Mouse (Mus musculus): ENCODE measurements around the gene Ffar4. TPM values are rescaled to one million over a fixed set of nuclear protein-coding genes. Genes with fewer than 3 reads are reported as not detected.
A peak's percentile ranks its signal among the peaks of the same experiment; 100 is the strongest.

The Ffar4 gene
- polyA plus RNA-seq, 1 experiment from 2014 or later: 7.0 TPM

DNA sequence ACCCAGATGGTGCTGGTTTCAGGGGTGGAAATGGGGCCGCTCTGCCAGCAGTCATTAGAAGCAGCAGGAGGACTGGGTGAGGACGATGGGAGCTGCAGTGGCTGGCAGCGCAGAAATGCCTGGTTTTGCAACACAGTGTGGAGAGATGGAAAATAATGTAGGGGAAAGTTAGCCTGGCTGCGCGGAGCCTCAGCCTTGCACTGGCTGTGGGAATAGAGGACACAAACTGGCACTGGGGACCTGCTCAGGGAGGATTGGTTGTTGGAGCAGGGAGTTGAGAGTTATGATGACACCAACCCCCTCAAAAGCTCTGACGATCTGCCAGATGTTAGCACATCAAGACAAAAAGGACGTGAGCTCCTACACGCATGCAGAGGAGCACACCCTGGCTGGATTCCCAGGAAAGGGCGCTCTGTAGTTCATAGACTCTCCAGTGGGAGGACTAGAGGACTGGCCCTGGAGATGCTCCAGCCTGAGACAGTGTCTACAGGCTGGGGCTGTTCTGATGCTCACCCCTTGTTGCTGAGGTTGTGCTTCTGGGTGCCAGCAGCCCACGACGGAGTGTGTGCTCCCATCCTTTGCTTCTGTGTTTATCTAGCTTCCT is 9.8 kb upstream of the Ffar4 start:
- H3K4me1 ChIP-seq (replicated peaks; ENCODE audit: control insufficient read depth, insufficient read depth, low read length): no peaks in the 10 kb centered on the region
- ATAC-seq (replicated peaks; ENCODE audit: low FRiP score, low TSS enrichment, low read depth) (peak; percentile 73), DNase-seq (ENCODE audit: low spot score) (peak; percentile 75)
- no peak overlapping the region for H3K27ac ChIP-seq (ENCODE audit: low read depth)
- WGBS: 56% methylated on average over 11 of the region's 11 CpGs
- no peak overlapping the region for H3K9ac ChIP-seq (ENCODE audit: low read length)
- H3K36me3 ChIP-seq (ENCODE audit: control insufficient read depth, insufficient read depth, low read length): no peaks in the 10 kb centered on the region
- H3K9me3 ChIP-seq (ENCODE audit: control insufficient read depth, low read length): no peaks in the 10 kb centered on the region
- H3K4me2 ChIP-seq (ENCODE audit: low read length): no peak overlapping the region
- no peaks in the 10 kb centered on the region for H3K27me3 ChIP-seq (replicated peaks; ENCODE audit: control insufficient read depth, insufficient read depth, low read length)
- H3K4me3 ChIP-seq (ENCODE audit: low read depth, low read length): no peak overlapping the region

DNA sequence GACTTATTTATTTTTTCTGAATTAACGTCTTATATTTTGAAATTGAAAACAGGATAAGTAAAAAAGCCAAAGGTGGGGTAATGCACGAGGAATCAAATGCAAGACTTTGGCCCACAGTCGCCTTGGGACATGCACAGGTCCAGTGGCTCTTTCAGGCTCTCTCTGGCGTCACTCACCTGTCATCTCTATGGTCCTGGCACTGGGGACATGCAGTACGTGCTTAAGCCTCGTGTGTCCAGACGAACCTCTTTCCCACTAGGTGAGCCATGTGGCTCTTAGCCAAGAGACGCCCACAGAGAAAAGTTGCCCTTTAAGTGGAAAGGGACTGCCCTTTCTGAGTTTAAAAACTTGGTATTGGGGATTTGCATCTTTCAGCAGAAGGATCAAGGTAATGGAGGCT is 7.5 kb upstream of the Ffar4 start:
- Histone ChIP-seq H3K36me3 (ENCODE audit: control insufficient read depth, insufficient read depth, low read length) (no peaks in the 10 kb centered on the region), H3K9me3 (ENCODE audit: control insufficient read depth, low read length) (no peaks in the 10 kb centered on the region), H3K4me3 (ENCODE audit: low read depth, low read length) (no peak overlapping the region), H3K4me1 (replicated peaks; ENCODE audit: control insufficient read depth, insufficient read depth, low read length) (no peaks in the 10 kb centered on the region), H3K27me3 (replicated peaks; ENCODE audit: control insufficient read depth, insufficient read depth, low read length) (no peaks in the 10 kb centered on the region; the same call in 1 of the 2 replicates), H3K4me2 (ENCODE audit: low read length) (no peak overlapping the region), H3K9ac (ENCODE audit: low read length) (no peak overlapping the region), H3K27ac (ENCODE audit: low read depth) (no peak overlapping the region)
- WGBS: 82% methylated on average over 8 of the region's 8 CpGs
- no peak for DNase-seq (ENCODE audit: low spot score)
- ATAC-seq (replicated peaks; ENCODE audit: low FRiP score, low TSS enrichment, low read depth): no peak

- H3K4me1 ChIP-seq (replicated peaks; ENCODE audit: control insufficient read depth, insufficient read depth, low read length): no peaks in the 10 kb centered on the region
- DNase-seq (ENCODE audit: low spot score): peak; percentile 61
- H3K36me3 ChIP-seq (ENCODE audit: control insufficient read depth, insufficient read depth, low read length): no peaks in the 10 kb centered on the region
- peak; percentile 84 for ATAC-seq (replicated peaks; ENCODE audit: low FRiP score, low TSS enrichment, low read depth)
- H3K4me3 ChIP-seq (ENCODE audit: low read depth, low read length): no peak overlapping the region
- H3K27ac ChIP-seq (ENCODE audit: low read depth): 0 out of 2 replicates have a peak overlapping the region, but pooled peaks have one; percentile 36
- WGBS: 36% methylated on average over 4 of the region's 4 CpGs
- no peak overlapping the region for H3K9ac ChIP-seq (ENCODE audit: low read length)
- H3K27me3 ChIP-seq (replicated peaks; ENCODE audit: control insufficient read depth, insufficient read depth, low read length): peaks cover 13% of the 10 kb centered on the region
- no peak overlapping the region for H3K4me2 ChIP-seq (ENCODE audit: low read length)
- H3K9me3 ChIP-seq (ENCODE audit: control insufficient read depth, low read length): no peaks in the 10 kb centered on the region
Observed at GRCm38 (mm10) chr19:38091512-38091985, 5.3 kb upstream of the Ffar4 start.

GRCm38 (mm10) chr19:38096231-38096630 is 640 bp upstream of the Ffar4 start:
- no peak overlapping the region for H3K27ac ChIP-seq (ENCODE audit: low read depth)
- H3K36me3 ChIP-seq (ENCODE audit: control insufficient read depth, insufficient read depth, low read length): no peaks in the 10 kb centered on the region
- 0 out of 2 replicates have a peak, but pooled peaks cover 4% of the 10 kb centered on the region for H3K4me1 ChIP-seq (replicated peaks; ENCODE audit: control insufficient read depth, insufficient read depth, low read length)
- H3K27me3 ChIP-seq (replicated peaks; ENCODE audit: control insufficient read depth, insufficient read depth, low read length): peaks cover 41% of the 10 kb centered on the region
- H3K9ac ChIP-seq (ENCODE audit: low read length): no peak overlapping the region
- no peak overlapping the region for H3K4me3 ChIP-seq (ENCODE audit: low read depth, low read length)
- peak overlapping the region; percentile 47; the same call in 1 of the 2 replicates for H3K4me2 ChIP-seq (ENCODE audit: low read length)
- no peak for DNase-seq (ENCODE audit: low spot score)
- no peaks in the 10 kb centered on the region for H3K9me3 ChIP-seq (ENCODE audit: control insufficient read depth, low read length)
- 21% methylated on average over 4 of the region's 4 CpGs for WGBS
- no peak for ATAC-seq (replicated peaks; ENCODE audit: low FRiP score, low TSS enrichment, low read depth)

- Histone ChIP-seq H3K27ac (ENCODE audit: low read depth) (no peak overlapping the region), H3K4me1 (replicated peaks; ENCODE audit: control insufficient read depth, insufficient read depth, low read length) (no peaks in the 10 kb centered on the region), H3K4me3 (ENCODE audit: low read depth, low read length) (no peak overlapping the region), H3K9ac (ENCODE audit: low read length) (no peak overlapping the region), H3K36me3 (ENCODE audit: control insufficient read depth, insufficient read depth, low read length) (no peaks in the 10 kb centered on the region), H3K27me3 (replicated peaks; ENCODE audit: control insufficient read depth, insufficient read depth, low read length) (no peaks in the 10 kb centered on the region), H3K9me3 (ENCODE audit: control insufficient read depth, low read length) (no peaks in the 10 kb centered on the region), H3K4me2 (ENCODE audit: low read length) (no peak overlapping the region)
- no peak for DNase-seq (ENCODE audit: low spot score)
- WGBS: 82% methylated on average over 4 of the region's 4 CpGs
- no peak for ATAC-seq (replicated peaks; ENCODE audit: low FRiP score, low TSS enrichment, low read depth)
Observed at GRCm38 (mm10) chr19:38107871-38108270, 11.0 kb downstream of the Ffar4 start.

- no peak overlapping the region for H3K4me2 ChIP-seq (ENCODE audit: low read length)
- H3K4me1 ChIP-seq (replicated peaks; ENCODE audit: control insufficient read depth, insufficient read depth, low read length): no peaks in the 10 kb centered on the region
- ATAC-seq (replicated peaks; ENCODE audit: low FRiP score, low TSS enrichment, low read depth) (no peak), DNase-seq (ENCODE audit: low spot score) (no peak)
- no peaks in the 10 kb centered on the region for H3K27me3 ChIP-seq (replicated peaks; ENCODE audit: control insufficient read depth, insufficient read depth, low read length)
- H3K4me3 ChIP-seq (ENCODE audit: low read depth, low read length): no peak overlapping the region
- no peaks in the 10 kb centered on the region for H3K9me3 ChIP-seq (ENCODE audit: control insufficient read depth, low read length)
- no peaks in the 10 kb centered on the region for H3K36me3 ChIP-seq (ENCODE audit: control insufficient read depth, insufficient read depth, low read length)
- H3K27ac ChIP-seq (ENCODE audit: low read depth): no peak overlapping the region
- 92% methylated on average over 15 of the region's 15 CpGs for WGBS
- H3K9ac ChIP-seq (ENCODE audit: low read length): no peak overlapping the region
Observed at GRCm38 (mm10) chr19:38109506-38110242, 12.8 kb downstream of the Ffar4 start.

- no peaks in the 10 kb centered on the region for H3K36me3 ChIP-seq (ENCODE audit: control insufficient read depth, insufficient read depth, low read length)
- WGBS: 76% methylated on average over 8 of the region's 8 CpGs
- no peak overlapping the region for H3K4me2 ChIP-seq (ENCODE audit: low read length)
- ATAC-seq (replicated peaks; ENCODE audit: low FRiP score, low TSS enrichment, low read depth) (no peak), DNase-seq (ENCODE audit: low spot score) (no peak)
- no peaks in the 10 kb centered on the region for H3K4me1 ChIP-seq (replicated peaks; ENCODE audit: control insufficient read depth, insufficient read depth, low read length)
- no peak overlapping the region for H3K4me3 ChIP-seq (ENCODE audit: low read depth, low read length)
- no peaks in the 10 kb centered on the region for H3K9me3 ChIP-seq (ENCODE audit: control insufficient read depth, low read length)
- no peak overlapping the region for H3K9ac ChIP-seq (ENCODE audit: low read length)
- H3K27ac ChIP-seq (ENCODE audit: low read depth): no peak overlapping the region
- no peaks in the 10 kb centered on the region for H3K27me3 ChIP-seq (replicated peaks; ENCODE audit: control insufficient read depth, insufficient read depth, low read length)
Observed at GRCm38 (mm10) chr19:38111056-38111455, 14.2 kb downstream of the Ffar4 start.

GRCm38 (mm10) chr19:38112575-38112974 is 15.7 kb downstream of the Ffar4 start:
- H3K4me1 ChIP-seq (replicated peaks; ENCODE audit: control insufficient read depth, insufficient read depth, low read length): no peaks in the 10 kb centered on the region
- no peak for ATAC-seq (replicated peaks; ENCODE audit: low FRiP score, low TSS enrichment, low read depth)
- WGBS: 37% methylated on average over 4 of the region's 4 CpGs
- no peaks in the 10 kb centered on the region for H3K27me3 ChIP-seq (replicated peaks; ENCODE audit: control insufficient read depth, insufficient read depth, low read length)
- H3K27ac ChIP-seq (ENCODE audit: low read depth): no peak overlapping the region
- no peak for DNase-seq (ENCODE audit: low spot score)
- H3K4me3 ChIP-seq (ENCODE audit: low read depth, low read length): no peak overlapping the region
- no peak overlapping the region for H3K9ac ChIP-seq (ENCODE audit: low read length)
- no peaks in the 10 kb centered on the region for H3K36me3 ChIP-seq (ENCODE audit: control insufficient read depth, insufficient read depth, low read length)
- H3K4me2 ChIP-seq (ENCODE audit: low read length): no peak overlapping the region
- no peaks in the 10 kb centered on the region for H3K9me3 ChIP-seq (ENCODE audit: control insufficient read depth, low read length)
